Mouse (Mus musculus) liver, embryonic 14.5 days (tissue): Measurements from ENCODE around the gene Sema4a.

ENCODE experiments used
- CTCF ChIP-seq: IDR thresholded peaks from 2 replicates; pipeline ENCODE4 v1.5.1; 2016; ENCODE audit warnings: antibody characterized with exemption, low read depth, control low read depth
- EP300 ChIP-seq: IDR thresholded peaks from 2 replicates; pipeline ENCODE4 v1.6.1; 2016; ENCODE audit warnings: antibody characterized with exemption, low read depth

- no peak for TF ChIP-seq CTCF
- TF ChIP-seq EP300, result no peak
Measured at GRCm38 (mm10) chr3:88458778-88459219, 2.2 kb downstream of the Sema4a start.
